Mouse (Mus musculus) cerebellum, adult 18-20 months (tissue): ENCODE measurements around the gene Slc29a1.
A peak's percentile ranks its signal among the peaks of the same experiment; 100 is the strongest.

Experiments
- DNase-seq, 2 experiments: peaks; one replicate each; pipeline ENCODE4 v3.0.0; 2021

Gene Slc29a1

GRCm38 (mm10) chr17:45610144-45610866 lies 10.9 kb upstream of the Slc29a1 start:
- no peak for DNase-seq

- no peak for DNase-seq
Observed at GRCm38 (mm10) chr17:45608396-45608795, 9.0 kb upstream of the Slc29a1 start.

- DNase-seq, result no peak
Observed at GRCm38 (mm10) chr17:45606992-45607879, 7.8 kb upstream of the Slc29a1 start.

- DNase-seq, result no peak
Observed at GRCm38 (mm10) chr17:45602984-45603383, 3.6 kb upstream of the Slc29a1 start.

- DNase-seq, result no peak
Observed at GRCm38 (mm10) chr17:45601877-45602304, 2.5 kb upstream of the Slc29a1 start, which contains the start of gene Mymx. Mymx (minus strand) TSS chr17:45602102.

- DNase-seq, result no peak
Observed at GRCm38 (mm10) chr17:45601325-45601724, 1.9 kb upstream of the Slc29a1 start.

GRCm38 (mm10) chr17:45600267-45600666 lies 861 bp upstream of the Slc29a1 start:
- no peak for DNase-seq

GRCm38 (mm10) chr17:45598891-45599290 lies 515 bp downstream of the Slc29a1 start:
- DNase-seq, result no peak

GRCm38 (mm10) chr17:45598376-45598775 lies 1.0 kb downstream of the Slc29a1 start:
- peak in 1 of 2 experiments; percentile 10 for DNase-seq

GRCm38 (mm10) chr17:45597787-45598186 lies 1.6 kb downstream of the Slc29a1 start:
- DNase-seq, result peak; percentile 22 to 31

GRCm38 (mm10) chr17:45596631-45597396 lies 2.6 kb downstream of the Slc29a1 start:
- peak; percentile 70 to 71 for DNase-seq

GRCm38 (mm10) chr17:45595736-45596390 lies 3.5 kb downstream of the Slc29a1 start:
- peak in 1 of 2 experiments; percentile 47 for DNase-seq

GRCm38 (mm10) chr17:45594881-45595735 lies 4.3 kb downstream of the Slc29a1 start:
- peak; percentile 78 to 79 for DNase-seq

GRCm38 (mm10) chr17:45594195-45594594 lies 5.2 kb downstream of the Slc29a1 start:
- DNase-seq, result peak in 1 of 2 experiments; percentile 15

GRCm38 (mm10) chr17:45593479-45593878 lies 5.9 kb downstream of the Slc29a1 start:
- peak; percentile 17 to 37 for DNase-seq

GRCm38 (mm10) chr17:45592606-45593431 lies 6.6 kb downstream of the Slc29a1 start:
- peak; percentile 33 to 49 for DNase-seq

- DNase-seq, result peak; percentile 59 to 61
Observed at GRCm38 (mm10) chr17:45591701-45592605, 7.5 kb downstream of the Slc29a1 start.

GRCm38 (mm10) chr17:45590410-45590809 lies 9.0 kb downstream of the Slc29a1 start:
- DNase-seq, result peak in 1 of 2 experiments; percentile 6

- peak in 1 of 2 experiments; percentile 22 for DNase-seq
Observed at GRCm38 (mm10) chr17:45589844-45590243, 9.6 kb downstream of the Slc29a1 start.
